Mouse (Mus musculus) lung, postnatal 0 days (tissue): ENCODE measurements at regions not wholly inside any gene's neighbourhood (a gene's known extent, or its start where the extent isn't known, plus 50 kb on each side); places are given as distances from the start of the nearest gene placed in this dataset.

ENCODE experiments used
- CTCF ChIP-seq: IDR thresholded peaks from 2 replicates; pipeline ENCODE4 v1.5.1; 2016; ENCODE audit warnings: antibody characterized with exemption, mild to moderate bottlenecking
- EP300 ChIP-seq: IDR thresholded peaks from 2 replicates; pipeline ENCODE4 v1.6.1; 2016; ENCODE audit warnings: antibody characterized with exemption, mild to moderate bottlenecking, control low read depth

GRCm38 (mm10) chr4:137185001-137185400 is 92.3 kb upstream of the Wnt4 start:
- TF ChIP-seq CTCF (no peak), EP300 (no peak)
